Comparison of ENCODE assay signal across 16 mouse cellular contexts in genomic region chr7:80214459-80214858, GRCm38 (mm10). TPM values are rescaled to one million over a fixed set of nuclear protein-coding genes. Genes with fewer than 3 reads are reported as not detected.
DNase-seq lines count a peak whose midpoint lies in the region; ATAC-seq and TF ChIP-seq lines count a peak whose summit lies in the region.
"Had no signal": no experiment of that assay in that cellular context is flagged by ENCODE, and none has a peak within 500 bp of the region (broad histone marks: within the 10 kb centered on the region; RNA-seq: fewer than 3 reads in every experiment).

No protein-coding gene starts in this region.

- no peak for ATAC-seq in forebrain, embryonic 16.5 days
- no peak for ATAC-seq in liver, embryonic 13.5 days (ENCODE audit: low read depth)
- no peak for ATAC-seq in liver, embryonic 11.5 days (replicated peaks; ENCODE audit: low FRiP score)
- no peak for ATAC-seq in liver, embryonic 16.5 days (ENCODE audit: low read depth)
- ATAC-seq: activated CD4-positive, CD25-positive, alpha-beta regulatory T cell, adult 4 months had no signal

- H3K9ac ChIP-seq in forebrain, embryonic 16.5 days (replicated peaks; ENCODE audit: low read depth, low read length), result no peak overlapping the region
- 0 out of 2 replicates have a peak overlapping the region, but pooled peaks have one; percentile 41 for H3K9ac ChIP-seq in liver, embryonic 13.5 days
- no peak overlapping the region for H3K9ac ChIP-seq in liver, embryonic 11.5 days (ENCODE audit: low read depth, low read length)
- no peak overlapping the region for H3K9ac ChIP-seq in liver, embryonic 16.5 days (ENCODE audit: low read depth, low read length)

- no peaks in the 10 kb centered on the region for H3K27me3 ChIP-seq in forebrain, embryonic 10.5 days (ENCODE audit: poor library complexity, severe bottlenecking)
- no peaks in the 10 kb centered on the region for H3K27me3 ChIP-seq in forebrain, embryonic 16.5 days (replicated peaks; ENCODE audit: control insufficient read depth, insufficient read depth, low read length)
- H3K27me3 ChIP-seq in liver, embryonic 13.5 days, result no peaks in the 10 kb centered on the region
- no peaks in the 10 kb centered on the region for H3K27me3 ChIP-seq in liver, embryonic 11.5 days (replicated peaks; ENCODE audit: control insufficient read depth, insufficient read depth, low read length)
- H3K27me3 ChIP-seq in embryonic facial prominence, embryonic 10.5 days (replicated peaks; ENCODE audit: low read depth, poor library complexity, severe bottlenecking), result no peaks in the 10 kb centered on the region
- no peaks in the 10 kb centered on the region for H3K27me3 ChIP-seq in liver, embryonic 16.5 days (ENCODE audit: control insufficient read depth, insufficient read depth, low read depth, low read length)

- H3K4me2 ChIP-seq in forebrain, embryonic 16.5 days (ENCODE audit: low read length), result no peak overlapping the region
- H3K4me2 ChIP-seq in liver, embryonic 13.5 days, result no peak overlapping the region
- no peak overlapping the region for H3K4me2 ChIP-seq in liver, embryonic 11.5 days
- no peak overlapping the region for H3K4me2 ChIP-seq in liver, embryonic 16.5 days (ENCODE audit: low read depth, low read length)

- no peak for TF ChIP-seq POLR2A in lung, adult 2 months (IDR thresholded peaks at IDR 0.05; ENCODE audit: borderline replicate concordance, extremely low read depth, low read depth, low read length)

- H3K36me3 ChIP-seq in forebrain, embryonic 10.5 days (replicated peaks), result peaks cover 68% of the 10 kb centered on the region
- peaks cover 16% of the 10 kb centered on the region for H3K36me3 ChIP-seq in forebrain, embryonic 16.5 days (ENCODE audit: control insufficient read depth, insufficient read depth)
- peaks cover 84% of the 10 kb centered on the region for H3K36me3 ChIP-seq in liver, embryonic 13.5 days
- peaks cover 30% of the 10 kb centered on the region for H3K36me3 ChIP-seq in liver, embryonic 11.5 days (ENCODE audit: control insufficient read depth, insufficient read depth, low read length)
- H3K36me3 ChIP-seq in embryonic facial prominence, embryonic 10.5 days (replicated peaks), result peaks cover 69% of the 10 kb centered on the region
- peaks cover 62% of the 10 kb centered on the region for H3K36me3 ChIP-seq in liver, embryonic 16.5 days (ENCODE audit: control insufficient read depth, insufficient read depth)

- WGBS in forebrain, embryonic 10.5 days, result 74% methylated on average over 8 of the region's 8 CpGs
- WGBS in forebrain, embryonic 16.5 days, result 68% methylated on average over 8 of the region's 8 CpGs
- 85% methylated on average over 8 of the region's 8 CpGs for WGBS in liver, embryonic 13.5 days (ENCODE audit: insufficient replicate concordance)
- 84% methylated on average over 8 of the region's 8 CpGs for WGBS in liver, embryonic 11.5 days
- 76% methylated on average over 8 of the region's 8 CpGs for WGBS in embryonic facial prominence, embryonic 10.5 days
- 75% methylated on average over 8 of the region's 8 CpGs for WGBS in liver, embryonic 16.5 days (ENCODE audit: insufficient replicate concordance)
- WGBS in lung, adult 2 months, result 83% methylated on average over 8 of the region's 8 CpGs

- DNase-seq in forebrain, embryonic 10.5 days (ENCODE audit: extremely low spot score, low spot score), result no peak
- no peak for DNase-seq in liver, embryonic 13.5 days
- DNase-seq in liver, embryonic 11.5 days (ENCODE audit: low spot score), result no peak
- no peak for DNase-seq in embryonic facial prominence, embryonic 10.5 days (ENCODE audit: low spot score)
- no peak for DNase-seq in heart, adult 11 months
- no peak for DNase-seq in lung, adult 2 months
- DNase-seq: adrenal gland, postnatal 25 days; cerebellum, adult 9-11 months; heart, adult 2 months; heart, postnatal 10 days; kidney, adult 9 months; right cerebral cortex, postnatal 14 days had no signal

- H3K4me3 ChIP-seq in forebrain, embryonic 10.5 days, result no peak overlapping the region
- H3K4me3 ChIP-seq in forebrain, embryonic 16.5 days (replicated peaks; ENCODE audit: low read length), result no peak overlapping the region
- no peak overlapping the region for H3K4me3 ChIP-seq in liver, embryonic 13.5 days (replicated peaks)
- no peak overlapping the region for H3K4me3 ChIP-seq in liver, embryonic 11.5 days (ENCODE audit: low read depth, low read length)
- H3K4me3 ChIP-seq in embryonic facial prominence, embryonic 10.5 days, result no peak overlapping the region
- H3K4me3 ChIP-seq in liver, embryonic 16.5 days (ENCODE audit: low read depth, low read length), result no peak overlapping the region
- no peak overlapping the region for H3K4me3 ChIP-seq in lung, adult 2 months (replicated peaks; ENCODE audit: extremely low read depth, low read depth, low read length)
- H3K4me3 ChIP-seq: heart, adult 2 months; left cerebral cortex, adult 2 months had no signal

- no peaks in the 10 kb centered on the region for H3K9me3 ChIP-seq in forebrain, embryonic 10.5 days
- H3K9me3 ChIP-seq in forebrain, embryonic 16.5 days (ENCODE audit: control insufficient read depth, low read length), result no peaks in the 10 kb centered on the region
- H3K9me3 ChIP-seq in liver, embryonic 13.5 days (replicated peaks), result no peaks in the 10 kb centered on the region
- H3K9me3 ChIP-seq in liver, embryonic 11.5 days (ENCODE audit: control insufficient read depth, low read length), result no peaks in the 10 kb centered on the region
- no peaks in the 10 kb centered on the region for H3K9me3 ChIP-seq in embryonic facial prominence, embryonic 10.5 days
- no peaks in the 10 kb centered on the region for H3K9me3 ChIP-seq in liver, embryonic 16.5 days (replicated peaks; ENCODE audit: control insufficient read depth, low read length)

- H3K4me1 ChIP-seq in forebrain, embryonic 10.5 days, result peaks cover 22% of the 10 kb centered on the region
- peaks cover 10% of the 10 kb centered on the region for H3K4me1 ChIP-seq in forebrain, embryonic 16.5 days (replicated peaks; ENCODE audit: control insufficient read depth, insufficient read depth, low read length)
- H3K4me1 ChIP-seq in liver, embryonic 13.5 days (replicated peaks), result peaks cover 63% of the 10 kb centered on the region
- H3K4me1 ChIP-seq in liver, embryonic 11.5 days (replicated peaks; ENCODE audit: control insufficient read depth, insufficient read depth, low read length), result peaks cover 16% of the 10 kb centered on the region
- peaks cover 20% of the 10 kb centered on the region for H3K4me1 ChIP-seq in embryonic facial prominence, embryonic 10.5 days
- peaks cover 52% of the 10 kb centered on the region for H3K4me1 ChIP-seq in liver, embryonic 16.5 days (ENCODE audit: control insufficient read depth, low read depth, low read length)
- H3K4me1 ChIP-seq in lung, adult 2 months (ENCODE audit: control insufficient read depth, insufficient read depth, low read length), result 0 out of 2 replicates have a peak, but pooled peaks cover 2% of the 10 kb centered on the region

- peak overlapping the region; percentile 84; the same call in 1 of the 2 replicates for H3K27ac ChIP-seq in forebrain, embryonic 10.5 days
- H3K27ac ChIP-seq in forebrain, embryonic 16.5 days (ENCODE audit: low read length), result no peak overlapping the region
- H3K27ac ChIP-seq in liver, embryonic 13.5 days, result peak overlapping the region; percentile 100
- H3K27ac ChIP-seq in liver, embryonic 11.5 days (ENCODE audit: low read depth, low read length), result no peak overlapping the region
- H3K27ac ChIP-seq in embryonic facial prominence, embryonic 10.5 days (replicated peaks), result peak overlapping the region; percentile 86
- peak overlapping the region; percentile 40 for H3K27ac ChIP-seq in liver, embryonic 16.5 days (ENCODE audit: low read length)
- H3K27ac ChIP-seq: heart, adult 2 months; left cerebral cortex, adult 2 months had no signal

- no peak for TF ChIP-seq CTCF in lung, adult 2 months (IDR thresholded peaks at IDR 0.05; ENCODE audit: insufficient read depth, low read length)

RNA-seq across cellular contexts. Expression of gene Cib1, which starts 18.2 kb away (rescaled TPM):
- 69.0 and 70.2 TPM in 2 replicates for polyA plus RNA-seq in forebrain, embryonic 10.5 days (2016; fragmentation: Nextera tagmentation; extraction: Ambion mirVana)
- polyA plus RNA-seq in forebrain, embryonic 16.5 days (2015; fragmentation: Nextera tagmentation; extraction: Ambion mirVana), result 26.5 and 26.7 TPM in 2 replicates
- 91.0 and 102 TPM in 2 replicates for polyA plus RNA-seq in liver, embryonic 13.5 days (2015; fragmentation: Nextera tagmentation; extraction: Ambion mirVana)
- 113 and 114 TPM in 2 replicates for polyA plus RNA-seq in liver, embryonic 11.5 days (2014; fragmentation: Nextera tagmentation; extraction: Ambion mirVana)
- polyA plus RNA-seq in embryonic facial prominence, embryonic 10.5 days (2016; fragmentation: Nextera tagmentation; extraction: Ambion mirVana), result 67.4 and 70.8 TPM in 2 replicates
- 76.4 and 77.0 TPM in 2 replicates for polyA plus RNA-seq in liver, embryonic 16.5 days (2015; fragmentation: Nextera tagmentation; extraction: Ambion mirVana)
- 93.8 and 94.6 TPM in 2 replicates for polyA plus RNA-seq in lung, adult 2 months (2012; rRNA removed)

RNA-seq across cellular contexts. Expression of gene Gdpgp1, which starts 18.2 kb away (rescaled TPM):
- polyA plus RNA-seq in forebrain, embryonic 10.5 days (2016; fragmentation: Nextera tagmentation; extraction: Ambion mirVana), result 6.3 and 6.7 TPM in 2 replicates
- 3.4 and 3.9 TPM in 2 replicates for polyA plus RNA-seq in forebrain, embryonic 16.5 days (2015; fragmentation: Nextera tagmentation; extraction: Ambion mirVana)
- 2.4 and 3.0 TPM in 2 replicates for polyA plus RNA-seq in liver, embryonic 13.5 days (2015; fragmentation: Nextera tagmentation; extraction: Ambion mirVana)
- 6.5 and 7.4 TPM in 2 replicates for polyA plus RNA-seq in liver, embryonic 11.5 days (2014; fragmentation: Nextera tagmentation; extraction: Ambion mirVana)
- 6.6 and 6.7 TPM in 2 replicates for polyA plus RNA-seq in embryonic facial prominence, embryonic 10.5 days (2016; fragmentation: Nextera tagmentation; extraction: Ambion mirVana)
- 1.5 and 1.7 TPM in 2 replicates for polyA plus RNA-seq in liver, embryonic 16.5 days (2015; fragmentation: Nextera tagmentation; extraction: Ambion mirVana)
- 2.4 and 3.2 TPM in 2 replicates for polyA plus RNA-seq in lung, adult 2 months (2012; rRNA removed)

RNA-seq across cellular contexts. Expression of gene Sema4b, which starts 27.8 kb away (rescaled TPM):
- polyA plus RNA-seq in forebrain, embryonic 10.5 days (2016; fragmentation: Nextera tagmentation; extraction: Ambion mirVana), result 15.1 and 15.9 TPM in 2 replicates
- polyA plus RNA-seq in forebrain, embryonic 16.5 days (2015; fragmentation: Nextera tagmentation; extraction: Ambion mirVana), result 20.6 and 26.6 TPM in 2 replicates
- 13.1 and 14.1 TPM in 2 replicates for polyA plus RNA-seq in liver, embryonic 13.5 days (2015; fragmentation: Nextera tagmentation; extraction: Ambion mirVana)
- 11.7 and 12.9 TPM in 2 replicates for polyA plus RNA-seq in liver, embryonic 11.5 days (2014; fragmentation: Nextera tagmentation; extraction: Ambion mirVana)
- 11.4 and 11.9 TPM in 2 replicates for polyA plus RNA-seq in embryonic facial prominence, embryonic 10.5 days (2016; fragmentation: Nextera tagmentation; extraction: Ambion mirVana)
- 13.4 and 14.4 TPM in 2 replicates for polyA plus RNA-seq in liver, embryonic 16.5 days (2015; fragmentation: Nextera tagmentation; extraction: Ambion mirVana)
- polyA plus RNA-seq in lung, adult 2 months (2012; rRNA removed), result 14.7 and 19.0 TPM in 2 replicates

RNA-seq across cellular contexts. Expression of gene Ttll13, which starts 31.7 kb away (rescaled TPM):
- polyA plus RNA-seq in forebrain, embryonic 10.5 days (2016; fragmentation: Nextera tagmentation; extraction: Ambion mirVana), result 0.84 and 0.99 TPM in 2 replicates
- polyA plus RNA-seq in forebrain, embryonic 16.5 days (2015; fragmentation: Nextera tagmentation; extraction: Ambion mirVana), result 1.0 and 1.2 TPM in 2 replicates
- 0.23 and 0.72 TPM in 2 replicates for polyA plus RNA-seq in liver, embryonic 13.5 days (2015; fragmentation: Nextera tagmentation; extraction: Ambion mirVana)
- polyA plus RNA-seq in liver, embryonic 11.5 days (2014; fragmentation: Nextera tagmentation; extraction: Ambion mirVana), result 0.52 and 1.6 TPM in 2 replicates
- polyA plus RNA-seq in embryonic facial prominence, embryonic 10.5 days (2016; fragmentation: Nextera tagmentation; extraction: Ambion mirVana), result 0.57 and 0.89 TPM in 2 replicates
- 0.16 and 0.42 TPM in 2 replicates for polyA plus RNA-seq in liver, embryonic 16.5 days (2015; fragmentation: Nextera tagmentation; extraction: Ambion mirVana)
- 1.2 and 1.3 TPM in 2 replicates for polyA plus RNA-seq in lung, adult 2 months (2012; rRNA removed)

RNA-seq across cellular contexts. Expression of gene Ngrn, which starts 46.6 kb away (rescaled TPM):
- 43.0 and 44.9 TPM in 2 replicates for polyA plus RNA-seq in forebrain, embryonic 10.5 days (2016; fragmentation: Nextera tagmentation; extraction: Ambion mirVana)
- polyA plus RNA-seq in forebrain, embryonic 16.5 days (2015; fragmentation: Nextera tagmentation; extraction: Ambion mirVana), result 66.9 and 67.9 TPM in 2 replicates
- 33.5 and 37.2 TPM in 2 replicates for polyA plus RNA-seq in liver, embryonic 13.5 days (2015; fragmentation: Nextera tagmentation; extraction: Ambion mirVana)
- 55.1 and 58.4 TPM in 2 replicates for polyA plus RNA-seq in liver, embryonic 11.5 days (2014; fragmentation: Nextera tagmentation; extraction: Ambion mirVana)
- polyA plus RNA-seq in embryonic facial prominence, embryonic 10.5 days (2016; fragmentation: Nextera tagmentation; extraction: Ambion mirVana), result 42.7 and 43.2 TPM in 2 replicates
- polyA plus RNA-seq in liver, embryonic 16.5 days (2015; fragmentation: Nextera tagmentation; extraction: Ambion mirVana), result 26.3 and 27.7 TPM in 2 replicates
- 21.0 and 26.2 TPM in 2 replicates for polyA plus RNA-seq in lung, adult 2 months (2012; rRNA removed)

Comparison
In these comparisons a context has a peak if more than half of its experiments do, and no peak if none do; other contexts are left out.
1. H3K27ac ChIP-seq: peak in forebrain, embryonic 10.5 days (single experiment), liver, embryonic 13.5 days (single experiment), embryonic facial prominence, embryonic 10.5 days (single experiment) and liver, embryonic 16.5 days (single experiment); none in forebrain, embryonic 16.5 days (single experiment) and liver, embryonic 11.5 days (single experiment).